Mouse (Mus musculus) kidney, postnatal 36 days (tissue): ENCODE data around the gene Zfp9.

Experiments used
- DNase-seq, 2 experiments: peaks; one replicate each; pipeline ENCODE4 v3.0.0; 2021 to 2022; ENCODE audit warnings: mixed read lengths in 2 of 2

The Zfp9 gene

DNA sequence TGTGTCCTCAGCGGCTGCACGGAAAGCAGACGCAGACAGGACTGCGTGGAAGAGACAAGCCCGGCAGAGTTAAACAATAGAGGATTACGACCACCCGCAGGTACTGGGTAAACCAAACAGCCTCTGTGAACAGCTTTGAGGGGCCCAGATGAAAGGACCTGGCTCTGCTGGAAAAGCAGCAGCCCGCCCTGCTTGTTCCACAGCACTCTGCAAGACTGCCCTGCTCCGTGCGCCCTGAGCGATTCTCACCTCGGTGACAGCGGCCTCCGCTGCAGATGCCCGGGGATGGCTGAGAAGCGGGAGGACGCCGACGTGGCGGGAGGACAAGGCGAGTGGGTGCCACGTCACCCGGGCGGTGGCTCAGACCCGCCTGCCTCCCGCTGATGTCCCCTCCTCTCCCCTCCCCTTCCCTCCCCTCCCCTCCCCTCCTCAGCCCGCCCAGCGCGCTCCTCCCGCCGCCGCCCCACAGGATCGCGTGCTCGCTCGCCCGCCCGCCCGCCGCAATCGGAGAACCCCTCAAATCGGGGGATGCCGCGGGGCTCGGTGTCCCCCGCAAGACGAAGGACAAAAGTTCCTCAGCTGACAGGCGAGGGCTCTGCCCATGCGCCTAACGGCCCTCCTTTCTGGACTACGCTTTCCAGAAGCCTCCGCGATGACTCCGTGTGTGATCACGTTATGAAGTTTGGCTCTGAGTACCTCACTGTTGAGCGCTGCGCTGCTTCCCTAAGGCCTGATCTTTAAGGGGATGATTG is at the start of gene Zfp9:
Gene Zfp9, minus strand, starts transcription at position 364 of the 752 bp plus-strand sequence.
- DNase-seq: peak; percentile 79 to 83

DNA sequence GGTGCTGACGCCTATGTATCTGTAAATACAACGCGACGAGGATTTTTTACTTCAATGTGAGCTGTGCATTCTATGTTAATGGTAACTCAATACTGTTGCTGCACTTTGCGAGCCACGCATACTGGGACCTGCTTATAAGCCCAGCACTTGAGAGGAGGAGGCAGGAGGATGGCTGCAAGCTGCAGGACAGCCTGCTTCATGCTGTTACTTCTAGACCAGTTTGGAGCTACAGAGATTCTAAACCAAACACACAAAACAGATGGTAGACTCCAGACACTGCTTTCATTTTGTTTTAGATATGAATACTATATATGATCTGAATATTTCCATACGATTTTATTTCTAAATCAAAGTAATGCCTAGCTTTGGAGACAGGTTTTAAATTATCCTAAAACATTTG is 41.5 kb upstream of the Zfp9 start:
- no peak for DNase-seq

DNA sequence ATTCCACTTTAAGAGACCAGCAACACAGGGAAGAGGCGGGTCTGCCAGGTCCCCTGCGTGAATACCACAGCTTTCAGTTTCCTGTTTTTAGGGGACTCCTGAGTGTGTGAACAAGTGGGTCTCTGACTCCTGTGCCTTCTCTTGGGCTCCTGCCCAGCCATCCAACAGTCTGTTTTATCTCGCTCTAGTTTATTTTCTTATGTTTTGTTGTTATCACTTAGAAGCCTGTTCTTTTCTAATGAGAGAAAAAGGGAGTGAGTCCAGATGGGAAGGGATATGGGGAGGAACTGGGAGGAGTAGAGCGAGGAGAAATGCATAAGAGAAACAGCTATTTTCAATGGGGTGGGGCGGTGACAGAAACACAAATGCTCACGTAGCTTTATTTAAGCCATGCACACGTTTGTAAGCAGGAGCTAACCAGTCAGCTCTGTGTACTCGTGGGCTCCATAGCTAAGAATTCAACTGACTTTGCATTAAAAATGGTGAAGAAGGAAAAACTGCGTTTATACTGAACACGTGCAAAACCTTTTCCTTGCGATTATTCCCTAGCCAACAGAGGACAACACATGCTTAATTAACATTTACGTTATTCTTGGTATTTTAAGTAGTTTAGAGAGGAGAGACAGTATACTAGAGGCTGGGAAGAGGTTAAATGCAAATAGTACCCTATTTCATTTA is 34.4 kb upstream of the Zfp9 start:
- DNase-seq: no peak

DNA sequence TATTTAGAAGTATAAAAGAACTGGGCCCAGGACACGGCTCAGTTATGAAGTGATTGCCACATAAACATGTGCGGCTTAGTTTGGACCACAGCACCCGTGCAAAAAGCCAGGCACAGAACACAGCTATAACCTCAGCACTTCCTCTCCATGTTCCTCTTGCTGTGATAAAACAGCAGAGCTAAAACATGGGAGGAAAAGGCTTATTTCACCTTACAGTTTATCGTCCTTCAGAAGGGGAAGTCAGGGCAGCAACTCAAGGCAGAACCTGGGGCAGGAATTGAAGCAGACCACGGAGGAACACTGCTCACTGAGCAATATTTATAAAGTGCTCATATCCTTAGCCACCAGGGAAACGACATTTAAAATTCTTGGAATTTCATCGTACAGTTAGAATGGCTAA is 19.9 kb upstream of the Zfp9 start:
- no peak for DNase-seq

DNA sequence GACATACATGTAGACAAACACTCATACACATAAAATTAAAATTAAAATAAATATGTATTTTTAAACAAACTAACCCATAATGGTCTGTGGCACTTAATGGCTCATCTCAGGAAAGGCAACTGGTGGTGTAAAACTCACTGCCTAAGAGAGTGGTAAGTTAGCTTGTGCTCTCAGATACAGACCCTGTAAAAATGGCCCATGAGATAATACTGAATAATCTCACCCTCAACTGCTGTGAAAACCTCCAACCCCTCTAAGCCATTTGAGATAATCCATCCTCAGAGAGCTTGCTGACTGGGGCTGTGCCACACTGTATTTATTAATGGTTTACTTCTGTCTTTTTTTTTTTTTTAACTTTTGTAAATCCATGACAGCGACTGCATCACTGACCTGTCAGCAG is 3.0 kb upstream of the Zfp9 start:
- DNase-seq: no peak

DNA sequence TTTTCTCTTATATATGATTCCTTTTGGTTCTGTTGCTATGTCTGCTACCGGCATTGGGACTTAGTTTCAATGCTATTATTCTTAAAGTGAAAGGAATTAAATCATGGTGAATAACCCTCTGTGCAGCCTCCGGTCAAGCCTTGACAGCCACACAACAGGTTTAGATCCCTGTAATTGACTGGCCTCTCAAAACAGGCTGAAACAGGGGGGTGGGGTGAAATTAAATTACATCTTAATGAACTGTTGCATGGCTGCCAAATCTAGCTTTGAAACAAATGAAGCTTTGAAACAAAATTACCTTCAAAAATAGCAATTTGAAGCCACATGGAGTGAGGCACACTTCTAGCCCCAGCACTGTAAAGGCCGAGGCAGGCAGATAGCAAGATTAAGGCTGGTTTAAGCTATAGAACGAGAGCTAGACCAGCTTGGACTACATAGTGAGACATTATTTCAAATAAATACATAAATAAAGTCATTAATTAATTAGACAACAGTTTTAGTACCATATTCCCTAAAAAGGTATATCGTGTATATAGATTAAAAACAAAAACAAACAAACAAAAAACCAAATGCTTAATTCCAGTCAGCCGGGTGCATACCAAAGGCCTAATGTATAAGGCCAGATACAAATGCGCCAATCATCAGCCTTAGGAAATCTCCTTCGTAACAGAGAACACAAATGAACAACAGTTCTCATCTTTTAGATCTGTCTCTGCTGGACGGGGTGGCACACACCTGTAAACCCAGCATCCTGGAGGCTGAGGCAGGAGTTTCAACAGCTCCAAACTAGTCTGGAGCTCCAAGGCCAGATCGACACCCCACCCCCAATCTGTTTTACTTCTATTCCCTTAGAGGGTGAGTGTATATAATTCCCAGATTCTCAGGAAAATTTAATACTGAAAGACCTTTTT is 990 bp downstream of the Zfp9 start:
- no peak for DNase-seq

DNA sequence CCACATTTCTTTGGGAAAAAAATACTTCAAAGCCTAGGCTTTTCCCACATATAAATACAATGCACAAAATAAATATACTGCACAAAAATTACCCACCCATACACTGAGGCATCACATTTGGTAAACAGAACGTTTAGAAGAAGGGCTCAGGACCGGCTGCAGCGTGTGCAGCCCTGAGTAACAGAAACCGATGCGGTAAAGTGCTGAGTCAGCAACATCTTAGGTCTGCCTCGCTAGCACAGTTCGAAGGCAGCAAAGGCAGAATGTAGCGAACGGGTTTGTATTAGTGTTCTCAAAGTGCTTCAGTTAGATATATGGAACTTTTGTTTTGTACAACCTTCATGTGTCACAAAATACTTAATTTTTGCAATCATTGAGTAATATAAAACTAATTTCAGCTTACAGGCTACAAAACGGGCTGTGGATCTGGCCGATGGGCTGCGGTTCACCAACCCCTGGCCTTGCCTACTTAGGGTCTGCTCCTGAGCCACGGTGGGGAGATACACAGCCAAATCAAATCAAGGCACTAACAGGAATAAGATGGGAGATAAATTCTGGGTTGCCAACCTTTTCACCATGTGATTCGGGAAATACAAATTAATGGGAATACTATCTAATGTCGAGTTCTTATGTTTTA is 16.9 kb downstream of the Zfp9 start:
- DNase-seq: no peak

DNA sequence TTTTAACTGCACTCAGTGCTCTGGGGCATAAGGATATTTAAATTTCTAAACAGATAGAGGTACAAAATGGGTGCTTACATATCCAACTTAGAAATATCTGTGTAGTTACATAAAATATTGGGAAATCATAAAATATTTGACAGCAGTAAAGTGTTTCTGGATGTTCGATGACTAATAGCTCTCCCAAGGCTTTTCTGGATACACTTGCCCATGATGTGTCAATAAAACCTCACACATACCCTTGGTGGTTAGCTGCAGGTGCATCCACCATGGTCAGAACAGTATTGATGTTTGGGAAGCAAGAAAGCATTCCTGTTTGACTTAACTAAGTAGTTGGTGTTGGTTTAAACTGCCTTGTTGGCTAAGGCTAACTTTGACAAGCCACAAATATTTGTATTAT is 21.4 kb downstream of the Zfp9 start:
- no peak for DNase-seq

DNA sequence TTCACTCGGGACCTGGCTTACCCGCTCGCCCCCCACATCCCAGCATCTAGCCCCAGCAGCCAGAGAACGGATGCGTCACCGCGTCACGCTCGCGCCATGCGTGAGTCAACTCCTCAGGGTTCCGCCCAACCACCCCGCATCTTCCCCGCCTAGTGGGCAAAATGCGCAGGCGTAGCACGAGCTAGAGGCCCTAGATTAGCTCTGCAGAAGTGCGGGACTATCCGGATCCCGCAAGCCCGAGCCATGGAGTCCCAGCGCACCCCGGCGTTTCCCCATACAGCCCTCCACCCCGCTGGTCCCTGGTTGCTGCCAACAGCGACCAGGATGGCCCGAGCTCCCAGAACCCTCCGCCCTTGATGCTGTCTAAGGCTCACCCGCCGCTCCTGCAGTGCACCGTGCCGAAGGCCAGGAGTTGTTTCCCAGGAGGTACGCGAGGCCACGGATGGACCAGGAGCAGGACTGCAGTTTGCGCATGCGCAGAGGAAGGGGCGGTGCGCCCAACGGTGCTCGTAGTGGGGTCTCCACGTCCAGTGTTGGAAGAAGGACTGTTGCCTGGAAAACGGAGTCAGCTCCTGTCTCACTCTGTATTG is 24.0 kb downstream of the Zfp9 start, which contains the start of gene Zfp248:
Gene Zfp248, minus strand, starts transcription at position 487 of the 590 bp plus-strand sequence.
- DNase-seq: peak; percentile 89 to 93

DNA sequence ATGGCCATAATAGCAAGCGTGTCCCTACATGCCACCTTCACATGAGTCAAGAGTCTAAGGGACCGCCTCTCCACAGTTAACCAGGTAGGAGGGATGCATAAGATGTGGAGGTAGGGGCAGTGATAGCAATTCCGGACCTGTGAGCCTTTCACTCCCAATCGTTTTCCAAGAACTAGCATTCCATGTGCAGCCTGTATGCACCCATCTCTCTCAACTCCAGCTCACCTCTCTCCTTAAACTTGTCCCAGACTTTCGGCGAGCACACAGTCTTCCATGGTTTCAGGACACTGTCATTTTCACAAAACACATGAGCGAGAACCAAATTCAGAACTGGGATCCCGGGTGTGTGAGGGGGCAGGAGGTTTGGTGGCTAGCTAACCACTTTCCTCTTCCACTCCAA is 24.7 kb downstream of the Zfp9 start:
- DNase-seq: no peak

DNA sequence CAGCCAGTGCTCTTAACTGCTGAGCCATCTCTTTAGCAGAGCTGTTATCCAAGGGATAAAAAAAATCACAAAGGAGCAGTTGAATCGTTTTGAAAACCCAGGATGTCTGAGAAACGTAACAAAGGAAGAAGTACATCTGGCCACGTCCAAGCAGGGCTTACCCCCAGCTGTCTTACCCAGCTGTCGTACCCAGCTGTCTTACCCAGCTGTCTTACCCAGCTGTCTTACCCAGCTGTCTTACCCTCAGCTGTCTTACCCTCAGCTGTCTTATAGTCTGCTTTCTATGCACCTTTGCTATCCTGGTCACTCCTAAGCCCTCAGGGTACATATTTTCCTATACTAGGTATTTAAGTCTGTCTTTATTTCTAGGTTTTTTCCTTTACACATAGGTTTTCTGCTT is 47.6 kb downstream of the Zfp9 start:
- DNase-seq: no peak

DNA sequence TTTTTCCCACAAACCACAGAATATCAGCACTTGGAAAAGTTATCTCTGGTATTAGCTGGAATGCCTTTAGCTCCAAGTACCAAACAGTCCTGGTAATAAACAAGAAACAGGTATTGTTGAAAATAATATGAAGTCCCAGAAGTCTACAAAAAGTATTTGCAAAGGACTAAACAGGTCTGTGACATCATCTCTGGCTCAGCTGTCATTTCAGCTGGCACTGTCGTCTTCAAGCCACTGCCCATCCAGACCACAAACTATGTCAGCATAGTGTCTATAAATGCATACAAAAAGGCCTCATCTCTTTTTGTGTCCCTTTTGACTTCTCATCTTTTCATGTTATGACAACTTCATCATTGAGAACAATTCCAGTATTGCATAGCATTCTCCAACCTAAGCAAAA is 52.5 kb downstream of the Zfp9 start:
- DNase-seq: no peak

DNA sequence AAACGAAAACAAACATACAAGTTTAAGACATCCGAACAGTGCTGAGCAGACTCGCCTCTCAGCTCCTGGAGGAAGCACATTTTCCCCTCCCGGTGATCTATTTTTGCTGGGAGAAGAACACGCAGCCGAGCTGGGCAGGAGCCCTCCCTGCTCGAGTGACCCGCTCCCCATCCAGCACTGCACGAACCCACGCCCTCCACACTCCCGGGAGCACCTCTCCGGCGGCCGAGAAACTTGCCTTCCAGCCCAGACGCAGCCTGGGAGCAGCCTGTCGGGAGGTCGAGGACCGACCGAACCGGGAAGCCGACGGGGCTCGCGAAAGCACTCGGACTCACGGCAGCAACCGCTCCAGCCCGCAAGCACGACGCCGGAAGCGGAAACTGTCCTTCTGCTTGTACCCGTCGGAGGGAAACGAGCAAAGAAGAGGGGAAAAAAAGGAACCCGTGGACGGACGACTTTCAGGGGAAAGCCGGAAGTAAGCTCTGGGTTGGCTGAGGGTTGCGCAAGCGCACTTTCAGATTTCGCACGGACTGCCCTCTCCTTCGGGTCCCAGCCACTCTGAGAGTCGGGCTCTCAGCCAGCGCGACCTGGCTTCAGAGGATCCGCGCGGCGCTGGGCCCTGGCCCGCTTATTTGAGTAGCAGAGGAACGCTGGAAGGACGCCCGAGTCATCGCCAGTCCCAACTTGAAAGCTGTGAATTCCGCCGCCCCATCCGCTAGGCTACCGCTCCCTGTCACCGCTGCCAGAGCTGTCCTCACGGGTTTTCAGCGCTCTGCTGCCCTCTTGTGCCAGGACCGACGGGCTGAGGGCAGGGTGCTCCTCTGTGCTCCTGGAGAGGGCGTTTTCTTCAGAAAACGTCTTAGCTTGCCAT is 59.8 kb downstream of the Zfp9 start, which contains the start of gene Bms1:
Gene Bms1, minus strand, starts transcription at position 425 of the 871 bp plus-strand sequence.
- DNase-seq: peak; percentile 95 to 96
